Mouse (Mus musculus): ENCODE measurements around the gene March1. TPM values are rescaled to one million over a fixed set of nuclear protein-coding genes. Genes with fewer than 3 reads are reported as not detected.

Gene March1
- total and polyA plus RNA-seq, 3 experiments = 0.53 to 1.9 (median 1.2) TPM

- no peaks in the 10 kb centered on the region for H3K36me3 ChIP-seq (ENCODE audit: control insufficient read depth, insufficient read depth, low read length)
- WGBS = 70% methylated on average over 2 of the region's 2 CpGs
- no peak overlapping the region for H3K9ac ChIP-seq (ENCODE audit: low read depth, low read length)
- no peak overlapping the region for H3K27ac ChIP-seq
- intact Hi-C loops (cut with DNase I) = no loop called here
- no peaks in the 10 kb centered on the region for H3K27me3 ChIP-seq (ENCODE audit: control insufficient read depth, insufficient read depth, low read length)
- TF ChIP-seq EP300 (IDR thresholded peaks at IDR 0.05; ENCODE audit: insufficient read depth, low read depth, low read length) (no peak), POLR2A (IDR thresholded peaks at IDR 0.05; ENCODE audit: insufficient read depth, low read depth, low read length) (no peak), CTCF (IDR thresholded peaks at IDR 0.05) (no peak)
- DNase-seq = no peak
- H3K4me3 ChIP-seq = no peak overlapping the region
- H3K79me2 ChIP-seq (replicated peaks; ENCODE audit: control insufficient read depth, insufficient read depth, low read length) = no peaks in the 10 kb centered on the region
- H3K4me1 ChIP-seq (ENCODE audit: control insufficient read depth, insufficient read depth, low read length) = no peaks in the 10 kb centered on the region
Observed at GRCm38 (mm10) chr8:66519149-66519548, 901.4 kb downstream of the March1 start.

GRCm38 (mm10) chr8:66520576-66520975 is 902.9 kb downstream of the March1 start:
- Histone ChIP-seq H3K4me1 (ENCODE audit: control insufficient read depth, insufficient read depth, low read length) (no peaks in the 10 kb centered on the region), H3K27ac (no peak overlapping the region), H3K27me3 (ENCODE audit: control insufficient read depth, insufficient read depth, low read length) (no peaks in the 10 kb centered on the region), H3K36me3 (ENCODE audit: control insufficient read depth, insufficient read depth, low read length) (no peaks in the 10 kb centered on the region), H3K4me3 (no peak overlapping the region), H3K79me2 (replicated peaks; ENCODE audit: control insufficient read depth, insufficient read depth, low read length) (no peaks in the 10 kb centered on the region), H3K9ac (ENCODE audit: low read depth, low read length) (no peak overlapping the region)
- TF ChIP-seq CTCF (IDR thresholded peaks at IDR 0.05) = no peak
- intact Hi-C loops (cut with DNase I) = no loop called here
- DNase-seq = no peak

Data from heart, adult 2 months (tissue).